10 mouse cellular contexts compared by ENCODE assay signal in genomic region chr3:146058263-146058662, GRCm38 (mm10). TPM values are rescaled to one million over a fixed set of nuclear protein-coding genes. Genes with fewer than 3 reads are reported as not detected.
A peak's percentile ranks its signal among the peaks of the same experiment; 100 is the strongest.
DNase-seq lines count a peak whose midpoint lies in the region; ATAC-seq and TF ChIP-seq lines count a peak whose summit lies in the region.
"Had no signal": no experiment of that assay in that cellular context is flagged by ENCODE, and none has a peak within 500 bp of the region (broad histone marks: within the 10 kb centered on the region; RNA-seq: fewer than 3 reads in every experiment).

No protein-coding gene starts in this region.

- peak; percentile 83 for TF ChIP-seq CTCF in heart, adult 2 months (IDR thresholded peaks at IDR 0.05)
- peak; percentile 85 for TF ChIP-seq CTCF in intestine, postnatal 0 days (IDR thresholded peaks at IDR 0.05; ENCODE audit: low read depth)

- 0 out of 2 replicates have a peak, but pooled peaks have one; percentile 46 for TF ChIP-seq EP300 in heart, adult 2 months (IDR thresholded peaks at IDR 0.05; ENCODE audit: insufficient read depth, low read depth, low read length)

- H3K79me2 ChIP-seq in heart, adult 2 months (replicated peaks; ENCODE audit: control insufficient read depth, insufficient read depth, low read length) = no peaks in the 10 kb centered on the region

- no peak overlapping the region for H3K4me2 ChIP-seq in embryonic facial prominence, embryonic 15.5 days (replicated peaks)
- no peak overlapping the region for H3K4me2 ChIP-seq in intestine, postnatal 0 days (replicated peaks; ENCODE audit: low read depth)
- H3K4me2 ChIP-seq: embryonic facial prominence, embryonic 12.5 days; liver, embryonic 13.5 days had no signal

- no peak overlapping the region for H3K9ac ChIP-seq in heart, adult 2 months (ENCODE audit: low read depth, low read length)
- H3K9ac ChIP-seq in embryonic facial prominence, embryonic 15.5 days = no peak overlapping the region
- H3K9ac ChIP-seq in intestine, postnatal 0 days (ENCODE audit: low read depth, low read length) = no peak overlapping the region
- H3K9ac ChIP-seq: embryonic facial prominence, embryonic 12.5 days; liver, embryonic 13.5 days had no signal

- H3K27me3 ChIP-seq in heart, adult 2 months (ENCODE audit: control insufficient read depth, insufficient read depth, low read length) = no peaks in the 10 kb centered on the region
- no peaks in the 10 kb centered on the region for H3K27me3 ChIP-seq in embryonic facial prominence, embryonic 15.5 days
- H3K27me3 ChIP-seq in intestine, postnatal 0 days (replicated peaks; ENCODE audit: control insufficient read depth, insufficient read depth, low read length) = no peaks in the 10 kb centered on the region
- H3K27me3 ChIP-seq: embryonic facial prominence, embryonic 12.5 days; liver, embryonic 13.5 days had no signal

- 0 out of 2 replicates have a peak, but pooled peaks have one; percentile 51 for ATAC-seq in embryonic facial prominence, embryonic 15.5 days (ENCODE audit: insufficient number of reproducible peaks, low FRiP score, low TSS enrichment, low read depth)
- ATAC-seq in intestine, postnatal 0 days = peak; percentile 36; the same call in 1 of the 2 replicates
- peak; percentile 78 for ATAC-seq in megakaryocyte-erythroid progenitor cell, adult 5-6 weeks (replicated peaks; ENCODE audit: low FRiP score, low TSS enrichment, poor library complexity, severe bottlenecking)

- H3K4me1 ChIP-seq in heart, adult 2 months (ENCODE audit: control insufficient read depth, insufficient read depth, low read length) = no peaks in the 10 kb centered on the region
- H3K4me1 ChIP-seq in embryonic facial prominence, embryonic 15.5 days = peaks cover 7% of the 10 kb centered on the region; the same call in 1 of the 2 replicates
- H3K4me1 ChIP-seq in intestine, postnatal 0 days (replicated peaks; ENCODE audit: control insufficient read depth, insufficient read depth, low read length) = no peaks in the 10 kb centered on the region
- H3K4me1 ChIP-seq: embryonic facial prominence, embryonic 12.5 days; liver, embryonic 13.5 days had no signal

- DNase-seq in heart, adult 2 months = peak; percentile 26 to 53
- no peak for DNase-seq in heart, adult 9 months (ENCODE audit: low spot score in 2 of 2)
- peak; percentile 68 for DNase-seq in B cell, adult 2 months
- DNase-seq in ZHBTc4 (ENCODE audit: low read depth, low spot score) = peak; percentile 70
- DNase-seq in thymus, postnatal 14 days = peak; percentile 69
- DNase-seq: liver, embryonic 13.5 days had no signal

- no peak for TF ChIP-seq POLR2A in heart, adult 2 months (IDR thresholded peaks at IDR 0.05; ENCODE audit: insufficient read depth, low read depth, low read length)

- H3K4me3 ChIP-seq in heart, adult 2 months = no peak overlapping the region
- H3K4me3 ChIP-seq in embryonic facial prominence, embryonic 15.5 days (replicated peaks) = no peak overlapping the region
- H3K4me3 ChIP-seq in intestine, postnatal 0 days (ENCODE audit: low read depth, low read length) = no peak overlapping the region
- H3K4me3 ChIP-seq: embryonic facial prominence, embryonic 12.5 days; liver, embryonic 13.5 days had no signal

- no peak overlapping the region for H3K27ac ChIP-seq in heart, adult 2 months
- H3K27ac ChIP-seq in embryonic facial prominence, embryonic 15.5 days (replicated peaks) = no peak overlapping the region
- H3K27ac ChIP-seq in intestine, postnatal 0 days (ENCODE audit: low read depth, low read length) = no peak overlapping the region
- H3K27ac ChIP-seq: embryonic facial prominence, embryonic 12.5 days; liver, embryonic 13.5 days had no signal

- H3K9me3 ChIP-seq in embryonic facial prominence, embryonic 15.5 days (replicated peaks) = no peaks in the 10 kb centered on the region
- no peaks in the 10 kb centered on the region for H3K9me3 ChIP-seq in intestine, postnatal 0 days (ENCODE audit: control insufficient read depth)
- H3K9me3 ChIP-seq: embryonic facial prominence, embryonic 12.5 days; liver, embryonic 13.5 days had no signal

- intact Hi-C loops in heart, adult 2 months (cut with DNase I) = loop anchor here (1.0 to 5.0 kb wide), 2 partner anchors 106 to 120 kb away; no protein-coding TSS in a partner anchor

- H3K36me3 ChIP-seq in heart, adult 2 months (ENCODE audit: control insufficient read depth, insufficient read depth, low read length) = no peaks in the 10 kb centered on the region
- no peaks in the 10 kb centered on the region for H3K36me3 ChIP-seq in embryonic facial prominence, embryonic 15.5 days
- H3K36me3 ChIP-seq in intestine, postnatal 0 days (ENCODE audit: control insufficient read depth, insufficient read depth) = no peaks in the 10 kb centered on the region
- H3K36me3 ChIP-seq: embryonic facial prominence, embryonic 12.5 days; liver, embryonic 13.5 days had no signal

- WGBS in heart, adult 2 months = 11% methylated on average over 4 of the region's 4 CpGs
- 9% methylated on average over 4 of the region's 4 CpGs for WGBS in embryonic facial prominence, embryonic 15.5 days
- 13% methylated on average over 4 of the region's 4 CpGs for WGBS in intestine, postnatal 0 days

RNA-seq across cellular contexts. Expression of gene Wdr63, which starts 49.7 kb away (rescaled TPM):
- not detected for total RNA-seq in heart, adult 2 months (2021)
- 0.53 TPM in 1 of 2 replicates, not detected in the other for polyA plus RNA-seq in heart, adult 2 months (2012; rRNA removed)
- 2.6 and 8.3 TPM in 2 replicates for polyA plus RNA-seq in embryonic facial prominence, embryonic 15.5 days (2015; fragmentation: Nextera tagmentation; extraction: Ambion mirVana)
- 0.89 and 1.0 TPM in 2 replicates for polyA plus RNA-seq in intestine, postnatal 0 days (2015; fragmentation: Nextera tagmentation; extraction: Ambion mirVana)
- total RNA-seq in megakaryocyte-erythroid progenitor cell, adult 5-6 weeks (2014; fragmentation: Nextera tagmentation) = not detected in 2 replicates
- not detected in 2 replicates for total RNA-seq in megakaryocyte-erythroid progenitor cell, adult 5-6 weeks (2017)

RNA-seq across cellular contexts. Expression of gene Mcoln3, which starts 59.0 kb away (rescaled TPM):
- not detected for total RNA-seq in heart, adult 2 months (2021)
- polyA plus RNA-seq in heart, adult 2 months (2012; rRNA removed) = not detected in 2 replicates
- 6.5 and 7.8 TPM in 2 replicates for polyA plus RNA-seq in embryonic facial prominence, embryonic 15.5 days (2015; fragmentation: Nextera tagmentation; extraction: Ambion mirVana)
- polyA plus RNA-seq in intestine, postnatal 0 days (2015; fragmentation: Nextera tagmentation; extraction: Ambion mirVana) = 137 and 144 TPM in 2 replicates
- total RNA-seq in megakaryocyte-erythroid progenitor cell, adult 5-6 weeks (2014; fragmentation: Nextera tagmentation) = 0.09 and 0.30 TPM in 2 replicates
- total RNA-seq in megakaryocyte-erythroid progenitor cell, adult 5-6 weeks (2017) = 0.38 TPM in 1 of 2 replicates, not detected in the other

Comparison
In these comparisons a context has a peak if more than half of its experiments do, and no peak if none do; other contexts are left out.
1. DNase-seq: peak in heart, adult 2 months (2 of 2), B cell, adult 2 months (2 of 2), ZHBTc4 (single experiment) and thymus, postnatal 14 days (single experiment); none in heart, adult 9 months (0 of 2).
2. RNA of gene Mcoln3, which starts 59.0 kb away (polyA plus RNA-seq): 137 to 144 TPM in intestine, postnatal 0 days; 6.5 to 7.8 TPM in embryonic facial prominence, embryonic 15.5 days and not detected in heart, adult 2 months; every median in the first group is over 10 times any median in the second.
3. Peak in every context shown above with its lines, with median percentiles within 50 percentile points of each other: ATAC-seq.